Comparison of ENCODE assay signal across 10 mouse cellular contexts in the genomic region with DNA sequence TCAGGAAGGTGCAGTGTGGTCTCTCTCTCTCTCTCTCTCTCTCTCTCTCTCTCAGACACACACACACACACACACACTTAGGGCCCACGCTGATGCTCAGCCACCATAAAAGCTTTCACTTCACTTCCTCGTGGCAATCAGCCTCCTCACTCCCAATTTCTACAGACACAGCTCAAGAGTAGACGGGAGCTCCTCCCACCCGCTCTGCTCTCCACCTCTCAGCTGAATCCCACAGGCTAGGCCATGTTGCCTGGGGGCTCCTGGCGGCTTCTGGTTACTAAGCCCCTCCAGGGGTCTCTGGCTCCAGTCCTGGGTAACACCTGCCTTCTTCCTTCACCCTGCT. TPM values are rescaled to one million over a fixed set of nuclear protein-coding genes. Genes with fewer than 3 reads are reported as not detected.
DNase-seq lines count a peak whose midpoint lies in the region; ATAC-seq and TF ChIP-seq lines count a peak whose summit lies in the region.
"Had no signal": no experiment of that assay in that cellular context is flagged by ENCODE, and none has a peak within 500 bp of the region (broad histone marks: within the 10 kb centered on the region; RNA-seq: fewer than 3 reads in every experiment).

No protein-coding gene starts in this region.

- ATAC-seq in intestine, embryonic 16.5 days, result no peak
- ATAC-seq in intestine, embryonic 15.5 days, result no peak
- no peak; the same call in 1 of the 2 replicates for ATAC-seq in liver, embryonic 15.5 days (ENCODE audit: insufficient read depth)
- ATAC-seq in midbrain, embryonic 13.5 days, result no peak

- in situ Hi-C loops in CH12.LX (cut with MboI; ENCODE audit: low pct_ligation_motif_present, low pct_unique_long_range_greater_than_20kb, low sequenced_read_pairs), result no loop called here

- H3K4me1 ChIP-seq in intestine, embryonic 16.5 days (ENCODE audit: control insufficient read depth, insufficient read depth, low read length), result peaks cover 18% of the 10 kb centered on the region
- H3K4me1 ChIP-seq in intestine, embryonic 15.5 days (replicated peaks), result peaks cover 20% of the 10 kb centered on the region
- H3K4me1 ChIP-seq in CH12.LX (ENCODE audit: control insufficient read depth in 1 of 2, insufficient read depth in 2 of 2), result peaks cover 12 to 33% of the 10 kb centered on the region in 2 experiments
- H3K4me1 ChIP-seq in bone marrow macrophage, adult 2 months (ENCODE audit: control insufficient read depth, insufficient read depth, low read length), result peaks cover 60% of the 10 kb centered on the region
- H3K4me1 ChIP-seq in liver, embryonic 15.5 days (replicated peaks), result peaks cover 65% of the 10 kb centered on the region
- H3K4me1 ChIP-seq in midbrain, embryonic 13.5 days (replicated peaks), result no peaks in the 10 kb centered on the region; the same call in 1 of the 2 replicates

- H3K27me3 ChIP-seq in intestine, embryonic 16.5 days (replicated peaks; ENCODE audit: control insufficient read depth, insufficient read depth, low read length), result no peaks in the 10 kb centered on the region
- H3K27me3 ChIP-seq in intestine, embryonic 15.5 days (replicated peaks), result no peaks in the 10 kb centered on the region
- no peaks in the 10 kb centered on the region for H3K27me3 ChIP-seq in CH12.LX (replicated peaks)
- H3K27me3 ChIP-seq in liver, embryonic 15.5 days, result no peaks in the 10 kb centered on the region
- H3K27me3 ChIP-seq in midbrain, embryonic 13.5 days, result no peaks in the 10 kb centered on the region
- H3K27me3 ChIP-seq: limb, embryonic 13.5 days had no signal

- WGBS in intestine, embryonic 16.5 days, result 39% methylated on average over 5 of the region's 5 CpGs
- 43% methylated on average over 5 of the region's 5 CpGs for WGBS in intestine, embryonic 15.5 days
- 19% methylated on average over 5 of the region's 5 CpGs for WGBS in liver, embryonic 15.5 days (ENCODE audit: insufficient replicate concordance)
- WGBS in midbrain, embryonic 13.5 days, result 40% methylated on average over 5 of the region's 5 CpGs

- dilution Hi-C loops in CH12.LX (cut with MboI; ENCODE audit: extremely low pct_ligation_motif_present, extremely low pct_unique_long_range_greater_than_20kb, low sequenced_read_pairs), result no loop called here

- H3K9ac ChIP-seq in intestine, embryonic 16.5 days (ENCODE audit: low read depth, low read length), result no peak overlapping the region
- no peak overlapping the region for H3K9ac ChIP-seq in intestine, embryonic 15.5 days
- H3K9ac ChIP-seq in CH12.LX (ENCODE audit: insufficient read depth, low read depth), result peak overlapping the region; percentile 10; the same call in 1 of the 2 replicates
- H3K9ac ChIP-seq in liver, embryonic 15.5 days, result no peak overlapping the region
- no peak overlapping the region for H3K9ac ChIP-seq in midbrain, embryonic 13.5 days (replicated peaks)
- H3K9ac ChIP-seq: hindbrain, embryonic 14.5 days; limb, embryonic 13.5 days had no signal

- no peak for TF ChIP-seq EP300 in CH12.LX (IDR thresholded peaks at IDR 0.05; ENCODE audit: low read length)

- no peak overlapping the region for H3K4me2 ChIP-seq in intestine, embryonic 16.5 days (ENCODE audit: low read depth, low read length)
- no peak overlapping the region for H3K4me2 ChIP-seq in intestine, embryonic 15.5 days (replicated peaks)
- H3K4me2 ChIP-seq in CH12.LX (ENCODE audit: insufficient read depth, low read depth, poor library complexity, severe bottlenecking), result peak overlapping the region; percentile 75
- H3K4me2 ChIP-seq in liver, embryonic 15.5 days, result peak overlapping the region; percentile 32
- no peak overlapping the region for H3K4me2 ChIP-seq in midbrain, embryonic 13.5 days (replicated peaks)
- H3K4me2 ChIP-seq: hindbrain, embryonic 14.5 days; limb, embryonic 13.5 days had no signal

- H3K36me3 ChIP-seq in intestine, embryonic 16.5 days (ENCODE audit: control insufficient read depth, insufficient read depth, low read length), result no peaks in the 10 kb centered on the region
- H3K36me3 ChIP-seq in intestine, embryonic 15.5 days, result no peaks in the 10 kb centered on the region
- no peaks in the 10 kb centered on the region for H3K36me3 ChIP-seq in CH12.LX (replicated peaks in 1 of 2; ENCODE audit: control insufficient read depth in 1 of 2, insufficient read depth in 1 of 2, low read length in 1 of 2)
- no peaks in the 10 kb centered on the region for H3K36me3 ChIP-seq in liver, embryonic 15.5 days (replicated peaks)
- no peaks in the 10 kb centered on the region for H3K36me3 ChIP-seq in midbrain, embryonic 13.5 days
- H3K36me3 ChIP-seq: limb, embryonic 13.5 days had no signal

- TF ChIP-seq RAD21 in CH12.LX (IDR thresholded peaks at IDR 0.05; ENCODE audit: low read depth, low read length), result no peak

- TF ChIP-seq POLR2A in CH12.LX (IDR thresholded peaks at IDR 0.05; ENCODE audit: low read depth, low read length), result no peak; the same call in 1 of the 2 replicates
- TF ChIP-seq POLR2A in bone marrow macrophage, adult 2 months (IDR thresholded peaks at IDR 0.05; ENCODE audit: borderline replicate concordance, low read depth, low read length), result no peak

- no peaks in the 10 kb centered on the region for H3K9me3 ChIP-seq in intestine, embryonic 16.5 days (ENCODE audit: control insufficient read depth, low read length)
- no peaks in the 10 kb centered on the region for H3K9me3 ChIP-seq in intestine, embryonic 15.5 days
- no peaks in the 10 kb centered on the region for H3K9me3 ChIP-seq in CH12.LX (replicated peaks; ENCODE audit: low read length)
- H3K9me3 ChIP-seq in liver, embryonic 15.5 days (replicated peaks), result no peaks in the 10 kb centered on the region
- H3K9me3 ChIP-seq in midbrain, embryonic 13.5 days, result no peaks in the 10 kb centered on the region
- H3K9me3 ChIP-seq: limb, embryonic 13.5 days had no signal

- peak; percentile 30 for DNase-seq in CH12.LX (ENCODE audit: extremely low read depth)
- DNase-seq in gastrocnemius, postnatal 25 days, result no peak
- DNase-seq: adrenal gland, adult 8-10 months had no signal

- no peak for TF ChIP-seq CTCF in CH12.LX (conservative IDR thresholded peaks at IDR 0.05 in 1 of 2, IDR thresholded peaks at IDR 0.05 in 1 of 2; ENCODE audit: low read depth in 2 of 2, low read length in 2 of 2)
- no peak for TF ChIP-seq CTCF in bone marrow macrophage, adult 2 months (IDR thresholded peaks at IDR 0.05; ENCODE audit: low read depth, low read length)

- H3K27ac ChIP-seq in intestine, embryonic 16.5 days (ENCODE audit: low read length), result peak overlapping the region; percentile 31; the same call in 1 of the 2 replicates
- no peak overlapping the region for H3K27ac ChIP-seq in intestine, embryonic 15.5 days
- H3K27ac ChIP-seq in CH12.LX (ENCODE audit: insufficient read depth, low read depth), result peak overlapping the region; percentile 58
- peak overlapping the region; percentile 99 for H3K27ac ChIP-seq in bone marrow macrophage, adult 2 months (ENCODE audit: insufficient read depth, low read depth, low read length)
- H3K27ac ChIP-seq in liver, embryonic 15.5 days (replicated peaks), result peak overlapping the region; percentile 74
- no peak overlapping the region for H3K27ac ChIP-seq in midbrain, embryonic 13.5 days
- H3K27ac ChIP-seq: hindbrain, embryonic 14.5 days; limb, embryonic 13.5 days had no signal

- no peak overlapping the region for H3K4me3 ChIP-seq in intestine, embryonic 16.5 days (ENCODE audit: low read length)
- no peak overlapping the region for H3K4me3 ChIP-seq in intestine, embryonic 15.5 days (replicated peaks)
- H3K4me3 ChIP-seq in CH12.LX (replicated peaks in 1 of 3; ENCODE audit: low read depth in 2 of 3, low read length in 2 of 3, poor library complexity in 1 of 3), result no peak overlapping the region
- peak overlapping the region; percentile 40 for H3K4me3 ChIP-seq in bone marrow macrophage, adult 2 months (ENCODE audit: insufficient read depth, low read length)
- H3K4me3 ChIP-seq in liver, embryonic 15.5 days (replicated peaks), result no peak overlapping the region
- H3K4me3 ChIP-seq in midbrain, embryonic 13.5 days (replicated peaks), result no peak overlapping the region
- H3K4me3 ChIP-seq: limb, embryonic 13.5 days had no signal

- no peaks in the 10 kb centered on the region for H3K79me2 ChIP-seq in CH12.LX (replicated peaks; ENCODE audit: control insufficient read depth, extremely low read depth, insufficient read depth, poor library complexity, severe bottlenecking)

TF ChIP-seq in CH12.LX, 34 proteins besides CTCF, POLR2A, EP300 and RAD21 (continues in another document):
- TF ChIP-seq CHD1 (IDR thresholded peaks at IDR 0.05; ENCODE audit: low read depth, low read length) (no peak), ELF1 (IDR thresholded peaks at IDR 0.05; ENCODE audit: low read depth, low read length) (no peak), SIN3A (IDR thresholded peaks at IDR 0.05; ENCODE audit: low read length) (no peak), BHLHE40 (IDR thresholded peaks at IDR 0.05; ENCODE audit: low read depth, low read length) (no peak), MAZ (IDR thresholded peaks at IDR 0.05; ENCODE audit: low read depth, low read length) (no peak), KAT2A (IDR thresholded peaks at IDR 0.05; ENCODE audit: insufficient replicate concordance, low read length) (no peak), MYC (IDR thresholded peaks at IDR 0.05; ENCODE audit: low read depth, low read length) (no peak), TCF12 (IDR thresholded peaks at IDR 0.05; ENCODE audit: low read depth, low read length) (no peak), MXI1 (IDR thresholded peaks at IDR 0.05; ENCODE audit: low read depth, low read length) (no peak), ZNF384 (IDR thresholded peaks at IDR 0.05; ENCODE audit: low read depth, low read length) (no peak), ZMIZ1 (IDR thresholded peaks at IDR 0.05; ENCODE audit: low read depth, low read length) (no peak), JUN (IDR thresholded peaks at IDR 0.05; ENCODE audit: insufficient read depth, low read depth, low read length) (no peak), UBTF (IDR thresholded peaks at IDR 0.05; ENCODE audit: low read depth, low read length) (no peak), MAFK (IDR thresholded peaks at IDR 0.05; ENCODE audit: insufficient replicate concordance, low read length) (no peak), POLR2AphosphoS2 (IDR thresholded peaks at IDR 0.05; ENCODE audit: low read depth, low read length) (no peak), JUND (conservative IDR thresholded peaks at IDR 0.05; ENCODE audit: low read depth, low read length) (no peak)

RNA-seq across cellular contexts. Expression of gene Rgs10, which starts 25.6 kb away (rescaled TPM):
- polyA plus RNA-seq in intestine, embryonic 16.5 days (2015; fragmentation: Nextera tagmentation; extraction: Ambion mirVana), result 28.1 and 30.3 TPM in 2 replicates
- 26.4 and 30.5 TPM in 2 replicates for polyA plus RNA-seq in intestine, embryonic 15.5 days (2015; fragmentation: Nextera tagmentation; extraction: Ambion mirVana)
- total RNA-seq in CH12.LX (2012; rRNA removed) (7.4 and 11.7 TPM in 2 replicates), CH12.LX (2014; rRNA removed) (4.3 and 6.5 TPM in 2 replicates)
- 5.4 and 8.3 TPM in 2 replicates for polyA plus RNA-seq in CH12.LX (2012; ENCODE audit: insufficient read length, low read depth)
- polyA plus RNA-seq in bone marrow macrophage, adult 2 months (2012; ENCODE audit: insufficient read depth, insufficient read length, missing spikeins), result 731 and 826 TPM in 2 replicates
- 29.0 and 34.5 TPM in 2 replicates for polyA plus RNA-seq in liver, embryonic 15.5 days (2015; fragmentation: Nextera tagmentation; extraction: Ambion mirVana)
- 1 to 10 TPM; 3.6 to 4.1 TPM for total RNA-seq in gastrocnemius, postnatal 25 days (2021)
- 26.1 and 29.6 TPM in 2 replicates for polyA plus RNA-seq in midbrain, embryonic 13.5 days (2015; fragmentation: Nextera tagmentation; extraction: Ambion mirVana)

Comparison
In these comparisons a context has a peak if more than half of its experiments do, and no peak if none do; other contexts are left out.
1. H3K27ac ChIP-seq: peak in intestine, embryonic 16.5 days (single experiment), CH12.LX (single experiment), bone marrow macrophage, adult 2 months (single experiment) and liver, embryonic 15.5 days (single experiment); none in intestine, embryonic 15.5 days (single experiment) and midbrain, embryonic 13.5 days (single experiment).
2. H3K4me2 ChIP-seq: peak in CH12.LX (single experiment) and liver, embryonic 15.5 days (single experiment); none in intestine, embryonic 16.5 days (single experiment), intestine, embryonic 15.5 days (single experiment) and midbrain, embryonic 13.5 days (single experiment).
3. RNA of gene Rgs10, which starts 25.6 kb away (polyA plus RNA-seq): 731 to 826 TPM in bone marrow macrophage, adult 2 months; 29.0 to 34.5 TPM in liver, embryonic 15.5 days, 26.4 to 30.5 TPM in intestine, embryonic 15.5 days, 28.1 to 30.3 TPM in intestine, embryonic 16.5 days, 26.1 to 29.6 TPM in midbrain, embryonic 13.5 days and 5.4 to 8.3 TPM in CH12.LX; every median in the first group is over 10 times any median in the second.